Mouse (Mus musculus) testis, adult 2 months (tissue): Measurements from ENCODE around the gene Slc6a15. TPM values are rescaled to one million over a fixed set of nuclear protein-coding genes. Genes with fewer than 3 reads are reported as not detected.

Experiments
- H3K27ac ChIP-seq: fragments of 200-500 bp; 2 replicates; pipeline ENCODE4 v1.5.1; 2012; ENCODE audit warnings: low read depth, low read length; ENCODE audit not compliant: control insufficient read depth, insufficient read depth
- H3K27me3 ChIP-seq: fragments of 200-500 bp; 2 replicates; pipeline ENCODE4 v1.6.1; 2012; ENCODE audit warnings: mild to moderate bottlenecking, low read length, moderate library complexity; ENCODE audit not compliant: control insufficient read depth, insufficient read depth
- H3K36me3 ChIP-seq: fragments of 200-500 bp; 2 replicates; pipeline ENCODE4 v1.6.1; 2012; ENCODE audit warnings: mild to moderate bottlenecking, low read length; ENCODE audit not compliant: control insufficient read depth, insufficient read depth
- H3K4me1 ChIP-seq: fragments of 200-500 bp; 2 replicates; pipeline ENCODE4 v1.6.1; 2012; ENCODE audit warnings: low read length; ENCODE audit not compliant: control insufficient read depth, insufficient read depth
- H3K4me3 ChIP-seq: fragments of 200-500 bp; 2 replicates; pipeline ENCODE4 v1.5.1; 2012; ENCODE audit warnings: low read depth, mild to moderate bottlenecking, low read length, moderate library complexity, mixed read lengths; ENCODE audit not compliant: control insufficient read depth
- CTCF ChIP-seq: fragments of 200-500 bp; IDR thresholded peaks from 2 replicates; pipeline ENCODE4 v1.5.1; 2012; ENCODE audit warnings: low read depth, mild to moderate bottlenecking, inconsistent platforms, low read length, moderate library complexity; ENCODE audit not compliant: control insufficient read depth, insufficient read depth, insufficient replicate concordance
- POLR2A ChIP-seq: fragments of 200-500 bp; IDR thresholded peaks from 2 replicates; pipeline ENCODE4 v1.6.1; 2012; ENCODE audit warnings: low read depth, mild to moderate bottlenecking, inconsistent platforms, low read length, moderate library complexity; ENCODE audit not compliant: control insufficient read depth
- polyA plus RNA-seq: library from polyadenylated mRNA; depleted of rRNA; stranded (reverse); fragments of >200 nt; gene quantifications from 2 replicates; pipeline ENCODE4 v1.2.3, GENCODE M21; 2012; rRNA removed

The Slc6a15 gene
- polyA plus RNA-seq: 0.02 TPM in 1 of 2 replicates, not detected in the other

GRCm38 (mm10) chr10:103367371-103368295, at the start of gene Slc6a15:
Slc6a15 (plus strand) TSS chr10:103367783.
- peaks cover 6% of the 10 kb centered on the region; the same call in 1 of the 2 replicates for H3K4me1 ChIP-seq
- no peaks in the 10 kb centered on the region for H3K27me3 ChIP-seq
- H3K36me3 ChIP-seq: no peaks in the 10 kb centered on the region
- no peak for TF ChIP-seq POLR2A
- TF ChIP-seq CTCF: no peak
- H3K27ac ChIP-seq: no peak within 1 kb of the TSS
- peak within 1 kb of the TSS; percentile 59 for H3K4me3 ChIP-seq

DNA sequence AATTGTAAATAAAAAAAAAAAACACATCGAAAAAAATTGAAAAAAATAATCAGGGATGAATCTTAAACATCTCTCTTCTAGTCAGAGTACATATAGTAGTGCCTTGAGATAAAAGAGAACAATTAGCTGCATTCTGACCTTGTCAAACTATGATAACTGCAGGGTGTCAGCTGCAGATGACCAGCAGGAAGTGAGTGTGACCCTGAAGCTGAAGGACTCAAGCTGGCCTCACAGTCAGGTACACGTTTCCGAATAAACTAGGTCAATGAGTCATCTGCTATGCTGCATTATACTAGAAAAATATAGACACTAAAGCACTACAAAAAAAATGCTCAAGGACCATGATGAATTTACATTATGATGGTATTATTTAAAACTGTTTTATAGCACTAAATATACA, 45.6 kb upstream of the Slc6a15 start:
- Histone ChIP-seq H3K4me1 (no peaks in the 10 kb centered on the region), H3K27ac (no peak overlapping the region), H3K36me3 (no peaks in the 10 kb centered on the region), H3K4me3 (no peak overlapping the region), H3K27me3 (no peaks in the 10 kb centered on the region)
- TF ChIP-seq POLR2A (no peak), CTCF (no peak)

- TF ChIP-seq POLR2A (no peak), CTCF (no peak)
- Histone ChIP-seq H3K27ac (no peak overlapping the region), H3K36me3 (no peaks in the 10 kb centered on the region), H3K27me3 (no peaks in the 10 kb centered on the region), H3K4me1 (no peaks in the 10 kb centered on the region), H3K4me3 (no peak overlapping the region)
Measured at GRCm38 (mm10) chr10:103323386-103323785, 44.2 kb upstream of the Slc6a15 start.

DNA sequence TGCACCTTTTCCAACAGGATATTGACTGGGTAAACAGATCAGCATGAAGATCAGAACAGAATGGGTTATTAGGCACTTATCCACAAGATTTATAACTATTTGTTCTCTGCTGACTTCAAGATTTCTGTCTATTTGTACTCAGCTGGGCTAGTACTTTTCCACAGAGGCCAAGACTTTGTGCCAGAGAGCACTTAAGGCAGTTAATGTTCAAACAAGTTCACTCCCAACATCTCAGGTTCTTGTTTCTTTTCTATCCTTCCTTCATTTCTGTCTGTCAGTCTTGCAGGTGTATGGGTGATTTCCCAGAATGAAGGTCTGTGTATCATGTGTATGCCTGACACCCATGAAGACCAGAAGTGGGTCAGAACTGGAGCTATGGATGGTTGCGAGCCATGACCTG, 33.3 kb upstream of the Slc6a15 start:
- TF ChIP-seq POLR2A: no peak
- no peak for TF ChIP-seq CTCF
- Histone ChIP-seq H3K27me3 (no peaks in the 10 kb centered on the region), H3K27ac (no peak overlapping the region), H3K36me3 (no peaks in the 10 kb centered on the region), H3K4me1 (no peaks in the 10 kb centered on the region), H3K4me3 (no peak overlapping the region)

GRCm38 (mm10) chr10:103339928-103340327, 27.7 kb upstream of the Slc6a15 start:
- TF ChIP-seq POLR2A: no peak
- no peak for TF ChIP-seq CTCF

DNA sequence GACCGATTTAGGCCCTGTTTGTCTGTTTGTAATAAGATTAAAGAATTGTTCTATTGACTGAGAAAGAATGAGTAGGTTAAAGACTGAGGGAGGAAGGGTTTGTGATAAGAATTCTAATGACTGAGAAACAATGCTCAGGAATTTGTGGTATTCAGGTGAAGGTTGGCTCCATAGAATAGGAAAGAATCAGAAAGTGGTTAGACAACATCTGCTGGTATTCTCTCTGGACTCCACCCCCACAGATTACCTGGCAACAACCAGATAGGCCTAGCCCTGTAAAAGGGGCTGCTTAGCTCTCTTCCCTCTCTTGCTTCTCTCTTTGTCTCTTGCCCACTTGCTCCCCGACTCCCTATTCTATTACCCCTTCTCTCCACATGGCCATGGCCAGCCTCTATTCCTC, 20.8 kb upstream of the Slc6a15 start:
- Histone ChIP-seq H3K4me1 (no peaks in the 10 kb centered on the region), H3K36me3 (no peaks in the 10 kb centered on the region), H3K27ac (no peak overlapping the region), H3K4me3 (no peak overlapping the region), H3K27me3 (no peaks in the 10 kb centered on the region)
- TF ChIP-seq POLR2A (no peak), CTCF (no peak)

More at GRCm38 (mm10) chr10:103339928-103340327, 27.7 kb upstream of the Slc6a15 start:
- Histone ChIP-seq H3K27ac (no peak overlapping the region), H3K4me1 (no peaks in the 10 kb centered on the region), H3K27me3 (no peaks in the 10 kb centered on the region), H3K4me3 (no peak overlapping the region), H3K36me3 (no peaks in the 10 kb centered on the region)

DNA sequence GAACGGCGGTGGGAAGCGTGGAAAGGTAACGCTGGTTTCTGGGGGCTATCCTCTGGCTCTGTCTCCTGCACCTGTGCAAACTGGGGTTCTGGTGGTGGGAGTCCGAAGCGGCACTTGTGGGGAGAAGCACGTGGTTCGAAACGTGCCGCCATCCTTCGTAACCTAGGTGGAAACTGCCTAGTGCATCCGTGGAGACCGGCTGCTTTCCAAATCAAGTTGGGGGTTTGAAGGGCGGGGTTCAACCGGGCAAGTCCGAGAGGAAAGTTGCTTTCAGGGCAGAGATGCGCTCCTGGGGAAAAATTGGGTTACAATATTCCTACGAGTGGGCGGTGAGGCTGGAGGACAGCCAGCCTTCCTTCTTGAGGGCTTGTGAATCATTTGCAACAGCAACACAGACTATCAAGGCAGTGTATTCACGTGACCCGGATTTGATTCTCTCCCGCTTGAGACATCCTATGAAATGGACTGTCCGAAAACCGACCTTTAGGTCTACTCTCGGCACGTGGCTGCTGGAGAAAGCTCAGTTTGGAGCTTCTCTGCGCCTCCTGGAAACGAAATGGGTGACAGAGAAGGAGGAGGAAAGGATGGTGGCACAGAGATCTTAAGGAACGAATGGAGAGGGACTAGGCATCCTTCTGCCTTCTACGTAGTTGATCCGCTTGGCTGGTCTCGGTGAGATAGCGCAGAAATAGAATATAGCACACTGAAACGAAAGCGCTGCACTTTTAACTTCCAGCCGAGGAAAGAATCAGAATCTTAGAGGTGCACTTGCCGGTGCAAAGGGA, 905 bp downstream of the Slc6a15 start:
- Histone ChIP-seq H3K4me3 (peak overlapping the region; percentile 59), H3K36me3 (no peaks in the 10 kb centered on the region), H3K27me3 (no peaks in the 10 kb centered on the region), H3K4me1 (peaks cover 6% of the 10 kb centered on the region; the same call in 1 of the 2 replicates), H3K27ac (no peak overlapping the region)
- TF ChIP-seq POLR2A: no peak
- no peak for TF ChIP-seq CTCF

DNA sequence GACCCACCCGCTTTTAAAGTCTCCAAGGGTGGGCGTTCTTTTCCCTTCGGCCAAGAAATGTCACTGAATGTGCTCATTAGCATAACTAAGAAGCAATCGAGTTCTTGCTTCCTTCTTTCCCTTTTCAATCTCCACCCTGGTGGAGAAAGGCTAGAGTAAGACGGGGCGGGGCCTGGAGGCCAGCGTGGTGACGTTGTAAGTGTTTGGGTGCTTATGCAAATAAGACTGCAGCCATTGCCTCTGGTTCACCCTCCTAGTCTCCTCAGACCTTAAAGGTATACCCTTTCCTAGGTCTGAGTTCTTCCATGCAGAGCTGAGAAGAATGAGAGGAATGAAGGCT, 1.5 kb downstream of the Slc6a15 start:
- no peak for TF ChIP-seq POLR2A
- no peak for TF ChIP-seq CTCF
- H3K4me1 ChIP-seq: peaks cover 6% of the 10 kb centered on the region; the same call in 1 of the 2 replicates
- no peaks in the 10 kb centered on the region for H3K36me3 ChIP-seq
- no peaks in the 10 kb centered on the region for H3K27me3 ChIP-seq
- peak overlapping the region; percentile 59 for H3K4me3 ChIP-seq
- no peak overlapping the region for H3K27ac ChIP-seq
